Mouse (Mus musculus): ENCODE measurements around the gene Wbp2.
"Not testable (repeated sequence)": the region's sequence is repeated elsewhere in the genome, so short reads cannot be mapped to it uniquely, and the experiment has no call there.

Gene Wbp2

DNA sequence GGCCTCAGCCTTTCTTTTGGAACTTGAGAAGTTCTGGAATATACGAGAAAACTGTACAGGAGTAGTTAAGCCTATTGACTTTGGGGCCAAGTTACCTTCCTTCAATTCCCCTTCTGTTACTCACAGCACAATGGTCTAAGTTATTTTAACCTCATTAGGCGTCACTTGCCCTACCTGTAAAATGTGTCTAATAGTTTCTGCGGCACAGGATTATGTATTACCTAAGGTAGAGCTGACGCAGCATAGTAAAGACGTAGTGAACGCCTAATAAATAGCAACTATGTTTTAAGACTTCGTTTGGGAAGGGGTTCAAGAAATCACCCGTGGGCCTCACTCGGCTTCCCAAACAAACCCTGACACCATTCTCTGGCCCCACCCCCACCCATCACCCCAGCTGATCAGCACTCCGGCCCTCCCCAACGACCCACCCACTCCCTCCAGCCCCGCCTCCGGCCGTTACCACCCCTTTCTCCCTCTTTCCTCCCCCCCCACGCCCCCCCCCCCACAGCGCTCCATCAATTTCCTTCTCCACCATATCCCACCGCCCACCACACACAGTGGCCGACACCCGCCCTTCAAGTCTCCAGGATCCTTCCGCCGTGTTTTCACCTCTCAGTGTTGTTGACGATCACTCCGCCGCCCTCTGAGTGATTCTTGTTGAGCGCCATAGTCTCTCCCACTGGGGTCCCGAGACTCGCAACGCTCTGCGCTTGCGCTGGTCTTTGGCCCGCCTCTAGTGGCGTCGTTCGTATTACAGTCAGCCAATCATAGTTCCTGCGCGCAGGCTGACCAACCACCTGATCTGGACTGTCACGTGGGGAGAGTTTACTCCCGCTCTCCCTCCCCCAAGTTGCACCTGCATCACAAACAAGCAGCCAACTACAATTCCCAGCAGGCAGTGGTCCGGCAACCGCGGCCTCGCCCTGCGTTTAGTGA is at the start of gene Wbp2:
Gene Wbp2, minus strand, starts transcription at position 738 of the 936 bp plus-strand sequence.
- DNase-seq: peak; percentile 99

DNA sequence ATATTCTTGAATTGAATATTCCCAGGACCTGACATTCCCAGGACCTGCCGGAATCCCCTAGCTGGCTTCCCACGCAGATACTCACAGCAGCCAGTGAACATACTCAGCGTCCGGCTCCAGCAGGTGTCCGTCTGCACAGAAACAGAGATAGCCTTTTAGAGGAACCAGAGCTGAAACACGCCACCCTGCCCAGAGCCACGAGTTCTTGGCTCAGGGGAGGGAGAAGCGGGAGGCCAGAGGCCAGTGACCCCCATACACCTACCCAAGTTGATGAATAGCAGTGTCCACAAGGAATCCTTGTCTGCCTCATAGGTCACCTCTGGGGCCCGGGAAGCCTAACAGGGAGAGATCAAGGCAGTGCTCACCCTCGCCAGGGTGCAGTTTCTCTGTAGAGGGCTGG is 47.4 kb upstream of the Wbp2 start:
- no peak for DNase-seq

DNA sequence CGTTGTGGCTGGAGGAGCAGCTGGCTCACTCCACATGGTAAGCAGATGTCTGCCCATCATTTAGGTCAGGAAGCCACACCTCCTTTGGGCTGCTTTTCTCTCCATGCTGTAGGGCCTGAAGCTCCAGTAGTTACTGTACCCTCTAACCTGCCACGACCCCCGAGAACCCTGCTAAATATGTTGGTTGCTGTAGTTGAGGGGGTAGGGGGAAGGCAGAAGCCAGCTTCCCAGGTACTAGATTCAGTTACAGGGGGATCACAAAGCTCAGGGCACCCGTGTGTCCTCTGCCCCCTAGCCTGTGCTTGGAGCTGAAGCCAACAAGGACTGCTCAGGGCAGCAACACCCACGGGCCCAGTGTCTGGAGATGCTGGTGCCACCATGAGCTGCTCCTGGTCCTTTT is 46.7 kb upstream of the Wbp2 start:
- DNase-seq: no peak

DNA sequence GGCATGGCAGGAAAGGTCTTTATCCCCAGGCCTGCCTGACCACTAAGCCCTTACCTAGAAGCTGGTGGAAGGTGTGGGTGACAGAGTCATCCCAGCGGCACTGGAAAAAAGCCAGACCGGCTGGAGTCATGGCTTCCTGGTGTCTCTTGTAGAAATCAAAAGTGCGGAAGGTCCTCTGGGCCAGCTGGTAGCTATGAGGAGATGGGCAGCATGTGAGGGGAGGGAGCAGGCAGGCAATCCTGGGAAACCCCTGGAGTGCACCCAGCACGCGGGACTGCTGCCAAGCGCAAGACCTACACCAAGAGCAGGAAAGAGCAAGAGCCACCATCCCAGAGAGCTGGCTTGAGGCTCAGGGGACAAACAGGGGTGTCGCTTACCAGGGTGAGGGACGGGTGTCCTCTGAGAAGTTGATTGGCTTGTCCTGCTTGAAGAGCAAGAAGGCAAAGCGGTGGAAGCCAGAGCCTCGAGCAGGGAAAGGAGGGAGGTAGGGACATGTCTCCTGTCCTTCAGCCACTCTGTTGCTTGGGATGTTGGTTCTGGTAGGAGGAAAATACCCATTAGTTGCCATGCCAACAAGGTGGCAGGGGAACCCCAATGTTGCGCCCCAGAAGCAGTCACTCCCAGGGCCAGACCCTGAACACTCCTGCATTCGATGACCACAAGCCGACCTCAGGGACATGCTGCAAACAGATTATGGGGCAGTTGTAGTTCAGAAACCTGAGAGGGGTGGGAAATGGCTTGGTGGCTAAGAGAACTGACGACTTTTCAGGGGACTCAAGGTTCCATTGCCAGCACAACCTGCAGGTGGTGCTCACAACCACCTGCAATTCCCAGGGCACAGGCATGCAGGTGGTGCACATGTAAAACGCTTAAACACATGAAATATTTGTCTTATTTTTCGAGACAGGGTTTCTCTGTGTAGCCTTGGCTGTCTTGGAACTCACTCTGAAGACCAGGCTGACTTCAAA is 45.9 kb upstream of the Wbp2 start:
- DNase-seq: peak; percentile 57

DNA sequence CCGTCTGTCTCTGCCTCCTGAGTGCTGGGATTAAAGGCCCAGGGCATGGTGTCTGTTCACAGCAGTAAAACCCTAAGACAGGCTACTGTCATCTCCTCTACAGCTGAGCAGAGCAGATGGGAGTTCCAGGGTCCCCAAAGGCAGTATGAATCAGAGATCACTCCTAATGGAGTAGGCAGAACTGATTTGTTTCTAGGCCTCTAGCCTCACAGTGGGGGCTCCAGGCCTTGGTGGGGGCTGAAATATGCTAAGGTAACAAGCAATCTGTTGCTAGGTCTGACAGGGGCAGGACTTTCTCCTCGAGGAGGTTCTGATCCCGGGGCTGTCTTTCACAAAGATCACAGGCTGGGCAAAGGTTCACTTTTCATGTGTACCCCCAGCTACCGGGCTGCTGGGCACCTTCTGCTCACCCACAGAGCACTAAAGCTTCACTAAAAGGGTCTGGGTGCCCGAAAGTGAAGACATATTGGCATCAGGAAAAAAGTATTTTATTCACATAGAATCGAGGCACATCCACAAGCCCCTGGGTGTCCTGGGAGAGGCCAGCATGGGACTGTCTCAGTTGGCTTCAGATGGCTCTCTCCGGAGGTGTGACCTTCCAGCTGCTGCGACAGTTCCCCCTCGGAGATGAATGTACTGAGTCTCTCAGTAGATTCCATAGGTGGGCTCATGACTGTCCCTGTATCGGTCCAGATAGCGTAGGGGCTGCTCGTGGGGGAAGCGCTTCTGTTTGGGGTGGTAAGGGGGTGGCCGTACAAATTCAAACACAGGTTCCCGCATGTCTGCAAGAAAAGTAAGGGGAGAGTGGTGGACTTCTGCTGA is 44.8 kb upstream of the Wbp2 start:
- DNase-seq: peak; percentile 51

DNA sequence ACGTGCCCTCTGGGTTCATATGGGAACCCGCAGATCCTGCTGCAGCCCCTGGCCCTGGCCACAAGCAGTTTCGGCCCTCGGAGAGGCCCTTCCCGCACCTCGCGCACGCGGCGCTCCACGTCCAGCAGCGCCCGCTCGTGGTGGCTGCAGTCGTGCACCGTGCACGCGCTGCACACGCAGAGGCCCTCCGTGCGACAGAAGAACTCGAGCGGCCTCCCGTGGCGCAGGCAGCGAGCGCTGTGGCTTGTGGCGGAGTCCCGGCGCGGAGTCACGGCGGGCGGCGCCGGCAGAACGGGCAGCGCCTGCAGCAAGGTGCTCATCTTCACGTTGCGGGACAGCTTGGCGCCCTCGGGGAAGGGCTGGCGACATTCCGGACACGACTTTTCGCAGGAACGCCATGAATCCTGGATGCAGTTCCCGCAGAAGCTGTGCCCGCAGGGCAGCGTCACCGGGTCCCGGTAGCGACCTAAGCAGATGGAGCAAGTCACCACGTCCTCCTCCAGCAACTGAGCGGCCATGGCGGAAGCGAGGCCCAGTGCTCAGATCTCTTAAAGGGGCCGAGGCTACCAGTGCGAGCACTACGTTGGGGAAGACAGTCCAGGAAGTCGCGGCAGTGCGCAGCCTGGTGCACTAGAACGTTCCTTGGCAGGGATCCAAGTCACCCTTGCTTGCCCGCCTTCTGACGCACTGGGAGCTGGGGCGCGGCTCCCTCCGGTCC is 43.9 kb upstream of the Wbp2 start, which contains the start of gene Trim65:
Gene Trim65, minus strand, starts transcription at position 641 of the 718 bp plus-strand sequence.
- DNase-seq: peak; percentile 82

DNA sequence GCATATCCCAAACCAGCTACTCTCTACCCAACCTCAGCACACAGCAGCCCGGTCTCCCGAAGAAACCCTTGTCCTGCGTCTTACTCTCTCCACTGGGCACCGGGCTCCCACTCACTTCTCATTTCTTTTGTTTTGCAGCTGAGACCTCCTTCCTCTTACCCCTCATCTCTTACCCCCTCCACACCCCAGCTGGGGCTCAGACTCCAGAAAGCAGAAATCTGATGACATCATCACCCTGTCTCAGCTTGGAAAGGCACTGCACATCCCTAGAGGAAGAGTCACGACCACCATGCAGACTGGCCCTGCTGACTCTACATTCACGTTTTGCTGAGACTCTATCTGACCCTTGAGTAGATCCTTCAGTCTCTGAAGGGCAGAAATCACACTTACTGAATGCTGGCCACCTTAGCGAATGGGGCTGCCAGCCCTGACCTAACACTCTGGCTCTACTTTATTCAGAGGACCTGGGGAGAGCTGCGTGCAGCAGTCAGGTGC is 43.2 kb upstream of the Wbp2 start:
- DNase-seq: no peak

DNA sequence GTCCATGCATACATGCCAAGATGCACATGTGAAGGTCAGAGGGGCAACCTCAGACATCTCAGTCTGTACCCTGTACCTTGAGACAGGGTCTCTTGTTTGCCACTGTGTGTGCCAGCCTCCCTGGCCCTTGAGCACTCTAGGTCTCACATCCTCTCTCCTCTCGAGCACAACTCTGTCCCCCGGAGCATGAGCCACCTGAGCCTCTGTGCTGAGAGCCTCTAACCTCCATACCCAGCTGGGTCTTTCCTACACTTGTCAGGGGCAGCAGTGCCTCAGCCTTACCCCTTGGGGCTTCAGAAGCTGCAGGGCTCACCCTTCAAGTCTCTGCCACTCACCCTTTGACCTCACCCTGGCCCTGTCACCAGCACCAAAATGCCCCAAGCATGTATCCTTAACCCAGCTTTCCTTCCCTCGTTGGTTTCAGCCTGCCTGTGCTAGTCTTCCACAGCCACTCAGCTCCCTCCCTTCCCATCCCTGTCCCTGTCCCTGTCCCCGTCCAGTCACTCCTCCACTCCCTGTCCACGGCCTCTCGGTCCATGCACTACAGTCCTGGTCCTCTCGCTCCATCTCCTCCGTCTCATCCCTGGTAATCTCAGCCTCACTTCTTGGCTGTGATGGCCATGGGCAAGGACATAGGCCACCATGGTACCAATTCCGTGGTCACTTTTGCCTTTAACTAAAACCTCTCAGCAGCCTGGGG is 42.4 kb upstream of the Wbp2 start:
- no peak for DNase-seq

DNA sequence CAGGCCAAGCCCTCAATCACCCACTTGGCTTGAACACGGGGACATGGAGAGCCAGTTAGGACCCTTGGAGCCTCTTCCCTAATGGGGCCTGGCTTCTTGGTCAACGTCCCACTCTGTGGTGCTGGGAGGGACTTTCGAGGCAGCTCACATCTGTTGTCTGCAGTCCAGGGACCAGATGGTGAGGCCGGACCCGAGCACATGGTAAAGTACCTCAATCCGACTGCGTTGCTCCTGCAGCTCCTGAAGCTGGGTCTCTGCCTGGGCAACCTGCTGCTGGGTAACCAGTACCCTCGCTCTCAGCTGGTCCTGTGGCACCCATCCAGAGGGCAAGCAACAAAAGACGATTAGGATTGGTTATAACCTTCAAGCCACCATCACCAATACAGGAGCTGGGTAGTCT is 41.2 kb upstream of the Wbp2 start:
- peak; percentile 41 for DNase-seq

DNA sequence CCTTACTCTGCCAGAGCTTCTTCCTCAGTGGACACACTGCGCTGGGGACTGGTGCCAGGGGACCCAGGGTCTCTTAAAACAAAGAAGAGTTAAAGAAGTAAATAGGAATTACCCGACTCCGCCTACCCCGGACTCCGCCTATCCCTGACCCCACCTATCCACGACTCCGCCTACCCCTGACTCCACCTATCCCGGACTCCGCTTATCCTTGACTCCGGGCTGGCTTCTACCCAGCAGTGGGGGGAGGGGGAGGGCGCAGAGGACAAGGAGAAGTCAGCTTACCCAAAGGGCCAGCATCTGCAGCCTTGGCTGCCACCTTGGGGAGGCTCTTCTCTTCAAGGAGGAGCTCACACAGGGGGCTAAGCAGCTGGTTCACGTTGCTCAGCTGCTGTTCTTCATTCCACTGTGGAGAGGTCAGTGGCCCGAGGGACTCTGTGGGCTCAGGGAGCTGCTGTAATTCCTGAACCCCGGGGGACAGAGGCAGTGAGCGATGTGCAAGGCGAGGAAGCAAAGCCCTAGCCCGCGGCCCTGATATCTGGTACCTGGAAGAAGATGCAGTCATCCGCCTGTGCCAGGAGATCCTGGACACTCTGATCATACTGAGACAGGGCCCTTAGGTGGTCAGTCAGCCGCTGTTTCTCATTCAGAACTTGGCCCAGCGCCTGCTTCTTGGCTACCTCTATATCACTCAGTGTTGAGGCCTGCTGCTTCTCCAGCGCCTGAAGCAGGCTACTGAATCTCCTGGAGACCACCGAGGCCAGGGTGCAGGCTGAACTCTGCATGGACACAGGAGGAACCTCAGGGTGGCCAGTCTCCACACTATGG is 40.6 kb upstream of the Wbp2 start, which contains the start of gene Trim47:
Gene Trim47, minus strand, starts transcription at position 55 of the 825 bp plus-strand sequence.
- DNase-seq: peak; percentile 61

DNA sequence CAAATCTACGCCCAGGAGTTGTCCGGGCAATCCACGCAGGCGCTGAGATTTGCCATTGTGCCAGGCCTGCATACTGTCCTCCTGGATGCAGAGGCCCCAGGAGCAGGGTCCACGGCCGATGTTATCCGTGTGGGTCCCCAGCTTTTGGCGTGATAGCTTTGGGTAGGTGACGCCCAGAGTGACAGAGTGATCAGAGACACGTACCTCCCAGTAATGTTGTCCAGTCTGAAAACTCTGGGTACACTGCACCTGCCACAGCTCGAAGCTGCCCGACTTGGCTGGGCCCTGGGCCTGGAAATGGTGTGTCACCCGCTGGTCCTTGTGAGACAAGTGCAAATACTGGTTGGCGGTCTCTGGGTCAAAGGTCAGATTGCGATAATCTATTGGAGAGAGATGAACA is 39.5 kb upstream of the Wbp2 start:
- peak; percentile 30 for DNase-seq

DNA sequence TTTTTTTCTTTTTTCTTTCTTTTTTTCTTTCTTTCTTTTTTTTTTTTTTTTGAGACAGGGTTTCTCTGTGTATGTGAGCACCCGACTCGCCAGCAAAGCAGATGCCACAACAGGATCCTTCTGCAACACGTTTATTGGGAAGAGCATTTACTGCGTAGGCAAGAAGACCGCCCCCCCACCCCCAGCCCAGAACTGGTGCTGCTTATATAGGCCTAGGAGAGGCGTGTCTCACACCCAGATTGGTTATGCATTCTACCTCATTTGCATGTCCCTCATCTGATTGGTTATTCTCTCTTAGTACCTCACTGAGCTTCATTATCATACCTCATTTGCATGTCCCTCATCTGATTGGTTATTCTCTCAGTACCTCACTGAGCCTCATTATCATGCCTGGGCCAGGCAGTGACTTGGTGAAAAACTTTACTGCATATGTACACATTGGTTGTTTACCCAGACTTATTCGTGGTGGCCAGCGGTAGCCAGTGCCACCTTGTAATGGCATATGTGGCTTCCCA is 35.0 kb upstream of the Wbp2 start:
- not testable (repeated sequence) for DNase-seq

DNA sequence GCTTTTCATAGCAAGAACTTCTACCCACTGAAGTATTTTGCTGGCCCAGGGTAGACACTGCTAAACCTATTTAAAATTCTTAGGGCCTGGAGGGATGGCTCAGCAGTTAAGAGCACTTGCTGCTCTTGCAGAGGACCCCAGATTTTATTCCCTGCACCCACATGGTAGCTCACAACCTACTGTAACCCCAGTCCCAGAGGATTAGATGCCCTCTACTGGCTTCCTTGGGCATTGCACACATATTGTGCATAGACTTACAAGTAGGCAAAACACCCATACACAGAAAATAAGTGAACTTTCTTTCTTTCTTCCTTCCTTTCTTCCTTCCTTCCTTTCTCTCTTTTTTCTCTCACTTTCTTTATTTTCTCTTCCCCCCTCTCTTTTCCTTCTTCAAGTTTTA is 31.0 kb upstream of the Wbp2 start:
- no peak for DNase-seq

DNA sequence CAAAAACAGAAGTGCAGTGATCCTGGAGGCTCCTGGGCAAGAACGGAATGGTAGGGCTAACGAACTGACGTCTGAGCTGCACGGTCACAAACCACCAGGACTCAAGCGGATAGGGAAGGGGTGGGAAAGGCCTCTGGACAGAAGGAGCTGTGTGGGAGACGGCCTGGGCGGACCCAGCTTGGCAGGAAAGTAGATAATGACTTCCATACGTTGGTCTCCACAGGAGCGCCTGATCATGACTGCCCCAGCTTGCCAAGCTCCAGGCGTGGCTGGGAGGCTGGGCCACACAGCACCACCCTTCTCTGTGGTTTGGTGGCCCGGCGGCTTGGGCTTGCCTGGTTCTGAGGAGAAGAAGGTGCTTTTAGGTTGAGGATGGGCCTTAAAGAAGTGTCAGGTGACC is 30.4 kb upstream of the Wbp2 start:
- no peak for DNase-seq

DNA sequence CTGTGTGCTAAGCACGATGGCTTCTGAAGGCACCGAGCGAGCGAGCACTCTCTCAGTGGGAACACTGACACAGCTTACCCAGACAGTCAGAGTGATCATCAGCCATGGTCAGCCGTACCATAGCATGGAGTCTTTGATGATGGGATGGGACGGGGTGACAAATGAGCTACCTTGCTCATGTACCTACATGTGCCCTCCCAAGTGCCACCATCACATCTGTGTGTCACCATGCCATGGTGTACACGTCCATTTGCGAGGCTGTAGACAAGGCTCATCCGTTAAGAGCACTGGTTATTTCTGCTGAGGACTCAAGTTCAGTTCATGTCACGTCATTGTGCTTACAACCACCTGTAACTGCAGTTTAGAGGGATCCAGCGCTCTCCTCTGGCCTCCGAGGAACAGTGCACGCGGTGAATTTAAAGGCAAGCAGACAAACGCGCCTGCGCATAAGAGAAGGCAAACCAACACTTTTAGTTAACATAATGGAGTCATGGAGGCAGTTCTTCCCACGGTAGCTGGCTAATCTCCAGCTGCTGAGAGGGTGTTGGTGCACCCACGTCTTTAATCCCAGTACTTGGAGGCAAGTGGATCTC is 24.9 kb upstream of the Wbp2 start:
- no peak for DNase-seq

DNA sequence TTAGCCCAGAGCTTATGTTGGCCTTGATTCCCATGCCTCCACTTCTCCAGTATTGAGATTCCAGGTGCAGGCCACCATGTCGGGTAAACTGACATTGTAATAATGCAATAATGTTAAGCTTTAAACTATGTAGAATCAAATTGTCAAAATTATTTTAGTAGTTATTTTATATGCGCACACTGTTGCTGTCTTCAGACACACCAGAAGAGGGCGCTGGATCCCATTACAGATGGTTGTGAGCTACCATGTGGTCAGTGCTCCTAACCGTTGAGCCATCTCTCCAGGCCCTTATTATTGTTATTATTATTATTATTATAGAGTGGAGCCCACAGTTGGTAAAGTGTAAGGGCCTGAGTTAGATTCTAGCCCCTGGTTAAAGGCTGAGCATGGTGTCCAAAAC is 24.3 kb upstream of the Wbp2 start:
- DNase-seq: no peak

DNA sequence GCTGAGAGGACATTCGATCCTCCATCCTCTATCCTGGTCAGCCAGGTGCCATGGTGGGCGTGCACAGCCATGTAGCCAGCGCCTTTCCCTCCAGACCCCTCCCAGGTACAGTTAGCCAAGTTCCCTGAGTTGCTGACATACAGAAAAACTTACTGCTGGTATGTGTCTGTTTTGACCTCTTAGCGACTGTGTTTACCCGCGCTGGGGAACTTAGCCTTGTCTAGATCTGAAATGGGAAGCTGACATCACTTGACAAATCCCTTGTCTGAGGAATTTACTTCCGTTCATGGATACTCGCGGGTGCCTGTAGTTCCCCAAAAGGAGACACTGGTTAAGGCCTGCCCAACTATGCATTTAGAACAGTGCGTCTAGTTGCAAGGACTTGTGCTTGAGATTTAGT is 23.7 kb upstream of the Wbp2 start:
- no peak for DNase-seq

DNA sequence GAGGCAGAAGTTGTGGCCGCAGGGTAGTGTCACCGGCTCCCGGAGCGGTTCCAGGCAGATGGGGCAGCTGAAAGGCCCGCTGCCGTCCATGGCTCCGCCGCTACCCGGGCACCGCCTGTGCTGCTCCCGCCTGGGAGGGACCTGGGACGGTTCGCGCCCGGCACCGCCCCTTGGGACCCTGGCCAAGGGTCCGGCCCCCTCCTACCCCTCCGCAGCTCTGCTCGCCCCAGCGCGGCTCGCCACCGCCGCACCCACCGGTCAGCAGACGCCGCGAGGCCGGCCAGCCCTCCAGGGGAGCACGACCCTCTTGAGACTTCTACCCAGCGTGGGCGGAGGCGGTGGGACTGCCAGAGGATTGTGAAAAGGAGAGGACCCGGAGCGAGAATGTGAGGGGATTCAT is 23.3 kb upstream of the Wbp2 start:
- DNase-seq: no peak

DNA sequence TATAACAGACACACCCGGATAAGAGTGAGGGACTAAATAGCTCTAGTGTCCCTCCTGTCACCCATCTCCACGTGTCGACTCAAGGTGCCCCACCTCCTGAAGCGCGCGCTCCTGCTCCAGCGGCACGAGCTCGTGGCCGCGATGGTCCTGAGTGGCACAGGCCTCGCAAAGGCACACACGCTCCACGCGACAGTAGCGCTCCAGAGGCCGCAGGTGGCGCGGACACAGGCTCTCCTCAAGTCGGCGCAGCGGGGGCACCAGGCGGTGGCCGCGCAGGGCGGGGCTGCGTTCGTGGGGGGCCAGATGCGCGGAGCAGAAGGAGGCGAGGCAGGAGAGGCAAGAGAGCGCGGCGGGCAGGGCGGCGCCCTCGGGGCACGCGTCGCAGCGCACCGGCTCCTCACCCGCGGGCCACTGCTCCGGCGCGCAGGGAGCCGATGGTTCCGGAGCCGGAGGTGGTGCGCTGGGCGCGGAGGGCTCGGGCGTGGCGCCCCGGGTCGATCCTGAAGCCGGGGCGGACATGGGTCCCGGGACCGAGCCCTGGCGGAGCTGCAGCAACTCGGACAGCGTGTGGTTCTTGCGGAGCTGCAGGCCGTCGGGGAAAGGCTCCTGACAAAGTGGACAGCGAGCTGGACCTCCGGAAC is 22.8 kb upstream of the Wbp2 start:
- no peak for DNase-seq

Data from cerebellum, adult 9-10 months (tissue).